In genomic region chr4:120215915-120216591, GRCm38 (mm10) we compare ENCODE assay signal across 9 mouse cellular contexts. TPM values are rescaled to one million over a fixed set of nuclear protein-coding genes. Genes with fewer than 3 reads are reported as not detected.
A peak's percentile ranks its signal among the peaks of the same experiment; 100 is the strongest.
DNase-seq lines count a peak whose midpoint lies in the region; ATAC-seq and TF ChIP-seq lines count a peak whose summit lies in the region.
"Had no signal": no experiment of that assay in that cellular context is flagged by ENCODE, and none has a peak within 500 bp of the region (broad histone marks: within the 10 kb centered on the region; RNA-seq: fewer than 3 reads in every experiment).

No protein-coding gene starts in this region.

- no peak overlapping the region for H3K4me2 ChIP-seq in forebrain, embryonic 15.5 days (replicated peaks)
- H3K4me2 ChIP-seq in hindbrain, postnatal 0 days (ENCODE audit: low read depth, low read length) = 0 out of 2 replicates have a peak overlapping the region, but pooled peaks have one; percentile 17
- no peak overlapping the region for H3K4me2 ChIP-seq in neural tube, embryonic 15.5 days
- H3K4me2 ChIP-seq: embryonic facial prominence, embryonic 13.5 days had no signal

- no peak for DNase-seq in spleen, adult 2 months (ENCODE audit: low read depth in 1 of 2, low spot score in 2 of 2)
- DNase-seq in spleen, postnatal 14 days (ENCODE audit: low spot score in 2 of 2) = no peak
- DNase-seq in cerebellum, adult 11-12 months = peak; percentile 61
- DNase-seq in hindbrain, postnatal 0 days (ENCODE audit: low spot score) = peak; percentile 76
- peak; percentile 38 to 59 for DNase-seq in lung, adult 18-20 months

- H3K9ac ChIP-seq in forebrain, embryonic 15.5 days (replicated peaks) = no peak overlapping the region
- H3K9ac ChIP-seq in hindbrain, postnatal 0 days (replicated peaks; ENCODE audit: low read length) = no peak overlapping the region
- H3K9ac ChIP-seq in neural tube, embryonic 15.5 days (replicated peaks) = no peak overlapping the region
- H3K9ac ChIP-seq: embryonic facial prominence, embryonic 13.5 days had no signal

- no peaks in the 10 kb centered on the region for H3K36me3 ChIP-seq in spleen, adult 2 months (ENCODE audit: control insufficient read depth, insufficient read depth, low read length)
- no peaks in the 10 kb centered on the region for H3K36me3 ChIP-seq in forebrain, embryonic 15.5 days
- H3K36me3 ChIP-seq in hindbrain, postnatal 0 days (ENCODE audit: insufficient read depth, low read length) = no peaks in the 10 kb centered on the region
- H3K36me3 ChIP-seq in neural tube, embryonic 15.5 days = no peaks in the 10 kb centered on the region
- H3K36me3 ChIP-seq: embryonic facial prominence, embryonic 13.5 days had no signal

- no peaks in the 10 kb centered on the region for H3K4me1 ChIP-seq in spleen, adult 2 months (ENCODE audit: control insufficient read depth, insufficient read depth, insufficient read length)
- H3K4me1 ChIP-seq in forebrain, embryonic 15.5 days = peaks cover 5% of the 10 kb centered on the region; the same call in 1 of the 2 replicates
- no peaks in the 10 kb centered on the region for H3K4me1 ChIP-seq in hindbrain, postnatal 0 days (ENCODE audit: insufficient read depth, low read length)
- H3K4me1 ChIP-seq in neural tube, embryonic 15.5 days = peaks cover 7% of the 10 kb centered on the region

- H3K4me3 ChIP-seq in spleen, adult 2 months (ENCODE audit: extremely low read depth, insufficient read depth, insufficient read length) = no peak overlapping the region
- no peak overlapping the region for H3K4me3 ChIP-seq in forebrain, embryonic 15.5 days
- H3K4me3 ChIP-seq in hindbrain, postnatal 0 days (ENCODE audit: low read length) = no peak overlapping the region
- H3K4me3 ChIP-seq in neural tube, embryonic 15.5 days (replicated peaks) = no peak overlapping the region
- H3K4me3 ChIP-seq: embryonic facial prominence, embryonic 13.5 days had no signal

- TF ChIP-seq CTCF in spleen, adult 2 months (IDR thresholded peaks at IDR 0.05; ENCODE audit: extremely low read depth, insufficient read depth, insufficient read length, insufficient replicate concordance) = 0 out of 2 replicates have a peak, but pooled peaks have one; percentile 9
- TF ChIP-seq CTCF in hindbrain, postnatal 0 days (IDR thresholded peaks at IDR 0.05; ENCODE audit: low read depth) = peak; percentile 81

- TF ChIP-seq POLR2A in spleen, adult 2 months (IDR thresholded peaks at IDR 0.05; ENCODE audit: low read depth, low read length) = no peak

- H3K27me3 ChIP-seq in spleen, adult 2 months (ENCODE audit: control insufficient read depth, insufficient read depth, low read length) = no peaks in the 10 kb centered on the region
- H3K27me3 ChIP-seq in forebrain, embryonic 15.5 days = no peaks in the 10 kb centered on the region
- no peaks in the 10 kb centered on the region for H3K27me3 ChIP-seq in hindbrain, postnatal 0 days (ENCODE audit: insufficient read depth, low read length)
- no peaks in the 10 kb centered on the region for H3K27me3 ChIP-seq in neural tube, embryonic 15.5 days (replicated peaks)
- H3K27me3 ChIP-seq: embryonic facial prominence, embryonic 13.5 days had no signal

- H3K9me3 ChIP-seq in forebrain, embryonic 15.5 days = no peaks in the 10 kb centered on the region
- H3K9me3 ChIP-seq in hindbrain, postnatal 0 days (ENCODE audit: low read length) = no peaks in the 10 kb centered on the region
- no peaks in the 10 kb centered on the region for H3K9me3 ChIP-seq in neural tube, embryonic 15.5 days (replicated peaks)
- H3K9me3 ChIP-seq: embryonic facial prominence, embryonic 13.5 days had no signal

- WGBS in spleen, adult 2 months = 45% methylated on average over 10 of the region's 10 CpGs
- 29% methylated on average over 10 of the region's 10 CpGs for WGBS in forebrain, embryonic 15.5 days
- 31% methylated on average over 10 of the region's 10 CpGs for WGBS in hindbrain, postnatal 0 days
- WGBS in neural tube, embryonic 15.5 days = 31% methylated on average over 10 of the region's 10 CpGs

- ATAC-seq in forebrain, embryonic 15.5 days (replicated peaks) = peak; percentile 33; the same call in 1 of the 2 replicates
- peak; percentile 62; the same call in 1 of the 2 replicates for ATAC-seq in hindbrain, postnatal 0 days
- ATAC-seq in neural tube, embryonic 15.5 days (ENCODE audit: low FRiP score) = peak; percentile 16; the same call in 1 of the 2 replicates
- ATAC-seq in activated CD4-positive, CD25-positive, alpha-beta regulatory T cell, adult 4 months = no peak

- H3K27ac ChIP-seq in spleen, adult 2 months (ENCODE audit: insufficient read depth, low read length) = no peak overlapping the region
- H3K27ac ChIP-seq in forebrain, embryonic 15.5 days (replicated peaks) = no peak overlapping the region
- H3K27ac ChIP-seq in hindbrain, postnatal 0 days = no peak overlapping the region
- H3K27ac ChIP-seq in neural tube, embryonic 15.5 days (replicated peaks) = no peak overlapping the region
- H3K27ac ChIP-seq: embryonic facial prominence, embryonic 13.5 days had no signal

RNA-seq across cellular contexts. Expression of gene Edn2, which starts 55.0 kb away (rescaled TPM):
- not detected in 2 replicates for polyA plus RNA-seq in spleen, adult 2 months (2012; rRNA removed)
- 0.27 TPM in 1 of 2 replicates, not detected in the other for polyA plus RNA-seq in forebrain, embryonic 15.5 days (2015; fragmentation: Nextera tagmentation; extraction: Ambion mirVana)
- 0.94 TPM in 1 of 2 replicates, not detected in the other for total RNA-seq in hindbrain, postnatal 0 days (2014; rRNA removed)
- 0.25 and 0.32 TPM in 2 replicates for polyA plus RNA-seq in hindbrain, postnatal 0 days (2015; fragmentation: Nextera tagmentation; extraction: Ambion mirVana)
- 0.14 and 1.3 TPM in 2 replicates for polyA plus RNA-seq in neural tube, embryonic 15.5 days (2015; fragmentation: Nextera tagmentation; extraction: Ambion mirVana)
- polyA plus RNA-seq in activated CD4-positive, CD25-positive, alpha-beta regulatory T cell, adult 4 months (2017; shearing (Covaris generic)) = not detected

Comparison
In these comparisons a context has a peak if more than half of its experiments do, and no peak if none do; other contexts are left out.
1. DNase-seq: peak in cerebellum, adult 11-12 months (single experiment), hindbrain, postnatal 0 days (single experiment) and lung, adult 18-20 months (2 of 2); none in spleen, adult 2 months (0 of 2) and spleen, postnatal 14 days (0 of 2).